Mouse (Mus musculus): ENCODE data around the gene Sult4a1. TPM values are rescaled to one million over a fixed set of nuclear protein-coding genes. Genes with fewer than 3 reads are reported as not detected.

Gene Sult4a1
- total RNA-seq, 1 experiment from 2014 or later: not detected

DNA sequence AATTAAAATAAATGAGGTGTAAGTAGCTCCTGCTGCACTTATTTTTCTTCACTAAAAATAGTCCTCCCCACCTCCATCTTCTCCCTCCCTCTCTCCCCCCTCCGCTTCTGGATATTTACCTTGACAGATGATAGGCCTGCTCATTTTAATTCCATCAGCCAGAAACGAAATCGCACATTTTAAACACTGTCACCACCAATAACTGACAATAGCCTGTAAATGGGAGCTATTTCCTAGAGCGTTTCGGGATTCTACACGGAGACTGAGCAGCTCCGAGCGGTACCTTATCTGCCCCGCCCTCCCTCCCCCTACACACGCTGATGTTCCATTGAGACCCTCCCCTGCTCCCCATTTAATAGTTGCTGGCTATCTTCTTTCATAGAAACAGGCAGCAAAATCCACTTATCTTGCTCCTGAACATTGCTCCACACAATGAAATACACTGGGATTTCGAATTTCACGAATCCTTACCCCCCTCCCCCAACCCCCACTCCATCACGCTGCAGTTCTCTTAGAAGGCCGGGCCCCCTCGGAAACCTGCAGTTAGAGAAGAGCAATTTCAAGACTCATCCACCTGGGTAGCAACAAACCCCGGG lies 36.0 kb downstream of the Sult4a1 start:
- no peak for ATAC-seq (replicated peaks in 1 of 2; ENCODE audit: insufficient read depth in 1 of 2, low FRiP score in 2 of 2, low TSS enrichment in 1 of 2, low read depth in 1 of 2, poor library complexity in 2 of 2, severe bottlenecking in 2 of 2)

DNA sequence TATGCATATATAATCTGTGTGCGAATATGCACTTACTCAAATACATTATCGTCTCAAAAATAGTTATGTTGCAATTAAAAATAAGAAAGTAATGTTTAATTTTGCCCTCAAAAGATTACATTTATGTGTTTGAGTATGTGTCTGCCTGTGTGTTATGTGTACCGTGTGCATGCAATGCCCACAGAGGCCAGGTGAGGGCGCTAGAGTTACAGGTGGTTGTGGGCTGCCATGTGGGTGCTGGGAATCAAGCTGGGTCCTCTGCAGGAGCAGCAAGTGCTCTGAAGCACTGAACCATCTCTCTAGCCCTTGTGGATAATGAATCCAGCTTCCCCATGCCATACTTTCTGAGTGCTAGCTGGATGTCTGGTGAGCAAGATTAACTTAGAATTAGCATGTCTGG lies 39.9 kb downstream of the Sult4a1 start:
- ATAC-seq (replicated peaks in 1 of 2; ENCODE audit: insufficient read depth in 1 of 2, low FRiP score in 2 of 2, low TSS enrichment in 1 of 2, low read depth in 1 of 2, poor library complexity in 2 of 2, severe bottlenecking in 2 of 2): no peak

DNA sequence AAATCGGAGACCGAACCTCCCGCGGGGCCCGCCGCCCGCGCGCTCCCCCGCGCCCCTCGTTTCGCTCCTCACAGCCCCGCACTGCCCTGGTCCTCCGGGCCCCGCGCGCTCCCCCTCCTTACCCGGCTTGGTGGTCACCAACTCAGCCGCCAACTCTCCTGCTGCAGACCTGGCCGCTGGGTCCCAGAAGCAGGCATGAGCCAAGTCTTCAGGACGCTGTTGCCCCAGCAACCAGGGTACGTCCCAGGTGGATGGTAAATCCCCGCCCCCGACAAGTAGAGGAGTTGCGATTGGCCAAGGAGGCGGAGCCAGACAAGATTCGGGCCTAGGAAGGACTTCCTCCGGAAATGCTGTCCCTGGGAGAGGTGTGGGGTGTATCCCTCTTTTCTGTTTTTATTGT lies 40.4 kb downstream of the Sult4a1 start, which contains the start of gene Efcab6:
TSS of gene Efcab6 (minus strand) at position 240 of the 400 bp plus-strand sequence.
- ATAC-seq (replicated peaks in 1 of 2; ENCODE audit: insufficient read depth in 1 of 2, low FRiP score in 2 of 2, low TSS enrichment in 1 of 2, low read depth in 1 of 2, poor library complexity in 2 of 2, severe bottlenecking in 2 of 2): no peak

DNA sequence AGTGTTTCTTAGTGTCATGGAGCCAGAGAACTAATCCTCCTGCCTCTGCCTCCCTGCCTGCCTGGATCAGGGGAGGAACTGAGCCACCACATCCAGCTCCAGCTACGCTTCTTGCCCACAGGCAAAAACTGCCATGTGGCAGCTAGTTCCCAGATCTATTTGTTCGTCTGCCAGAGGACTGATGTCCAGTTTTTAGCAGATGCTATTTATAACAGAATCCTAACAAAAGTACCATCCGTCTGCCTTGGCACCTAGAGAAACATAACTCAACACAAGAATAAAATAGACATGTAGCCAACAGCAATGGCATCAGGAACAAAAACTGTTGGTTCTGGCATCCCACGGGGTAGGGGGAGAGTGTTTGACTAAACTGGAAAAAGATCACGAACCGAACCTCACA lies 46.7 kb downstream of the Sult4a1 start:
- ATAC-seq (replicated peaks in 1 of 2; ENCODE audit: insufficient read depth in 1 of 2, low FRiP score in 2 of 2, low TSS enrichment in 1 of 2, low read depth in 1 of 2, poor library complexity in 2 of 2, severe bottlenecking in 2 of 2): no peak

DNA sequence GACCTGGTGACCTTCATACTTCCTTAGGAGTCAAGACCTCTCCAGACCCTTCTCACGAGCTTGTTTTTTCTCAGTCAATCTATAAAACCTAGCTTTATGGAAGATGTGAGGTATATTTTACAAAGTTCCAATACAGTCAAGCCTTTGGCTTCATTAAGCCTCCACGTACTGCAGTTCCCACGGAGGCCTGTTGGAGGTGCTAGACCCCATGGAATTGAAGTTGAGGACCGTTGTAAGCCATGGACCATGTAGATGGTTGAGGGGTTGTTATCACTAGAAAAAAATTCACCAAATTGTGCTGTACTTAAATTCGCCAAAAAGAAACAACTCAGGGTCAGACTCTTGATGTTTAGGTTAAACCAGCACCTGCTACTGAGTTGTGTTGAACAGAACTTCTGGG lies 49.5 kb downstream of the Sult4a1 start:
- no peak for ATAC-seq (replicated peaks in 1 of 2; ENCODE audit: insufficient read depth in 1 of 2, low FRiP score in 2 of 2, low TSS enrichment in 1 of 2, low read depth in 1 of 2, poor library complexity in 2 of 2, severe bottlenecking in 2 of 2)

DNA sequence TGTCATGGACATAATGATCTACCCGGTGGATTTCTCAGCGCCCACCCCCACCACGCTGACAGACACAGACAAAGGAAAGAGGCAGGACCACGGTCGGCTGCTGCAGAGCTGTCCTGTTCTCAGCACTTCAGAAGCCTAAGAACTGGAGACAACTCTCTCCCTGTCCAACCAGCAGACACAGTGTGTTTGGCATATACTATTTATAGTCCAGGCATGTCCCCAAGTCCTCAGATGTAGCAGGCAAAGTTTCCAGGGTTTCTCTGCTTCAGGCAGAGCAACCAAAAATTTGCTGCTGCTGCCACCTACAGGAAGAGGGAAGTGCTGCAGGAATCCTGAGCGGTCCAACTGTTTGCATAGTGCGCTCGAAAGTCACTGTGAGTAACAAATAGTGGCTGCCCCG lies 51.7 kb downstream of the Sult4a1 start:
- peak; percentile 42 to 65; a peak in 3 of 4 replicates for ATAC-seq (replicated peaks in 1 of 2; ENCODE audit: insufficient read depth in 1 of 2, low FRiP score in 2 of 2, low TSS enrichment in 1 of 2, low read depth in 1 of 2, poor library complexity in 2 of 2, severe bottlenecking in 2 of 2)

DNA sequence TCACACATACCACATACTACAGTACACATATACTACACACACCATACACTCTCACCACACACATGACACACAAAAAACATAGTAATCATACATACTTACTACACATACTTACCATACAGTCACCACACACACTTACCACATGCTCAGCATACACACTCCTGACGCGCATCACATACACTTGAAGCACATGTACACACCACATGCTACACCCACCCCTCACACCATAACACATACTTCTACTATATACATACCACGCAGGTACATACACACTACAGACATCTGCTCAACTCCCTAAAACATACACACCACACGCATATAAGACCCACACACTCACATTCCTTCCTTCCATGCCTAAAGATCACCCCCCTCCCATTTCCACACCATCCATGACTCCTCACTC lies 52.3 kb downstream of the Sult4a1 start:
- ATAC-seq (replicated peaks in 1 of 2; ENCODE audit: insufficient read depth in 1 of 2, low FRiP score in 2 of 2, low TSS enrichment in 1 of 2, low read depth in 1 of 2, poor library complexity in 2 of 2, severe bottlenecking in 2 of 2): no peak

DNA sequence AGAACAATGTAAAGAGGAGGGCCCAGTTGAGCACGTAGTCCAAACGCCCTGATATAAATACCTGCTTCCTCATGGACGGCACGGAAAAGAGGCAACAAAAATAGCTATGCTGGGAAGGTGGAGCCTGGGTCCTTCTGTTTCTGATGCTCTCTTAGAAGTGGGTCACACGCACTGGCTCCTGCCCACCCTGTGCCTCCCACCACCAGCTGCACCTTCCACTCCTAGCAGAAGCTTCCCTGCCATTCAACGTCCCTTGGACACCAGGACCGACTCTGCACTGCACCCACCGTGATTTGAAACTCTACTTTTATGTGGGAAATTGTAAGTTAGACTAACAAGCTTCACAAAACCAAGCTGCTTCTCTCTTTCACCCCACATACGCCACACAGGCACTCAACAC lies 53.2 kb downstream of the Sult4a1 start:
- no peak for ATAC-seq (replicated peaks in 1 of 2; ENCODE audit: insufficient read depth in 1 of 2, low FRiP score in 2 of 2, low TSS enrichment in 1 of 2, low read depth in 1 of 2, poor library complexity in 2 of 2, severe bottlenecking in 2 of 2)

DNA sequence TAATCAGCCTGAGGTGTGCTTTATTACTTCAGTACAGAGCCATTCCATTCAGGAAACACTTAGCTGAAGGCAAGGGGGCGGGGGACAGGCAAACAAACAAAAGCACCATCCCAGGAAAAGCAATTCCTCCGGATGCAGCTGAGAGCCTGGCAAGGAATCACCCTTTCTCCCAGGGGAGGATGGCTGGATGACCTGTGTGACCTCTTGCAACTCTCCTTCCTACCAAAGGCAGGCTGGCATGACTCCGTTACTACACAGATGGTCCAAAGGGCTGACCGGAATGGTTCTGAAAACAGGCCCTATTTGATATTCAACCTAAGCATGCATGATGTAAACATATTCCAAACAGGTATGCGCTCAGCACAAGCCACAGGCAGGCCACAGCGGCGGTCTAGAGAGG lies 56.0 kb downstream of the Sult4a1 start:
- ATAC-seq (replicated peaks in 1 of 2; ENCODE audit: insufficient read depth in 1 of 2, low FRiP score in 2 of 2, low TSS enrichment in 1 of 2, low read depth in 1 of 2, poor library complexity in 2 of 2, severe bottlenecking in 2 of 2): no peak

DNA sequence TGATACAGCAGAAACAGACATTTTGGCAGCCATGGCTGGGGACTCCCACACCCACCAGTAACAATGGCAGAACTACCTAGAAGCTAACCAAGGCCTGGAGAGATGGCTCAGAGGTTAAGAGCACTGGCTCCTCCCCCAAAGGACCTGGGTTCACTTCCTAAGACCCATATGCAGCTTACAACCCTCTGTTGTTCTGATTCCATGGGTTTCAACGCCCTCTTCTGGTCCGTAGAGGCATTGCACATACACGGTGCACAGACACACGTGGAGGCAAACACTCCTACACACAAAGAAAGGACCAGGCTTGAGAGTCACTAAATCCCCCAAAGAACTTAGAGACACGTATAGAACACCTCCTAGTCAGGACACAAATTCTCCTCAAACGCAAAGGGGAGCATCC lies 60.0 kb downstream of the Sult4a1 start:
- no peak for ATAC-seq (replicated peaks in 1 of 2; ENCODE audit: insufficient read depth in 1 of 2, low FRiP score in 2 of 2, low TSS enrichment in 1 of 2, low read depth in 1 of 2, poor library complexity in 2 of 2, severe bottlenecking in 2 of 2)

DNA sequence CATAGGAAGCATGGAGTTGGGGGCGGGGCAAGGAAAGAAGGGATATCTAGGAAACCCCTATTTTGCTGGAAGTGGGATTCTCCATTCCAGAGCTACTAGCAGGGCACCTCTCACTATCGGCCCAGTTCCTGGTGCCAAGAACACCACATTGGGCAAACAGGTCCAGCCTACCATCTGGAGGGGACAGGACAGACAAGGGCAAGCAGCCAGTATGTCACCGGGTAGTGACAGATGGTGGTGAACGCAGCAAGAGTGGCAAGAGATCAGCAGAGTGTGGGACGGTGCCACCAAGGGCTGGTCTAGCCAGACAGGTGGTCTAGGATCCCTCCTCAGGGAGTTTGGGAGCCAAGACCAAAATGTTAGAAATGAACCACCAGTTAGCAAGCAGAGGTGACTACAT lies 68.5 kb downstream of the Sult4a1 start:
- ATAC-seq (replicated peaks in 1 of 2; ENCODE audit: insufficient read depth in 1 of 2, low FRiP score in 2 of 2, low TSS enrichment in 1 of 2, low read depth in 1 of 2, poor library complexity in 2 of 2, severe bottlenecking in 2 of 2): no peak

Other genes with a start within 250 kb of the Sult4a1 start
- gene Efcab6, start 40.4 kb downstream of the Sult4a1 start, total RNA-seq (2017): not detected in 2 replicates
- not detected in 2 replicates for gene Pnpla5, start 17.4 kb upstream of the Sult4a1 start, total RNA-seq (2017)
- gene Pnpla3, start 62.1 kb upstream of the Sult4a1 start, total RNA-seq (2017): not detected in 2 replicates
- gene Samm50, start 86.5 kb upstream of the Sult4a1 start, total RNA-seq (2017): 18.6 and 32.5 TPM in 2 replicates
- 0.45 and 2.5 TPM in 2 replicates for gene Parvb, start 126.3 kb upstream of the Sult4a1 start, total RNA-seq (2017)
- 208 and 229 TPM in 2 replicates for gene Parvg, start 218.3 kb upstream of the Sult4a1 start, total RNA-seq (2017)